Mouse (Mus musculus) embryonic facial prominence, embryonic 11.5 days (tissue): ENCODE data around the gene Rab4b. TPM values are rescaled to one million over a fixed set of nuclear protein-coding genes. Genes with fewer than 3 reads are reported as not detected.

Experiments
- ATAC-seq: fragments of 200-750 bp; cut with Nextera tagmentation; replicated peaks from 2 replicates; pipeline ENCODE4 v1.8.0; 2017; ENCODE audit warnings: low read depth; ENCODE audit not compliant: insufficient number of reproducible peaks, low FRiP score, low TSS enrichment
- DNase-seq: peaks from one replicate; pipeline ENCODE4 v3.0.0-alpha.2; 2015; ENCODE audit warnings: low spot score
- H3K27ac ChIP-seq: fragments of 300-500 bp; sonication (generic); replicated peaks from 2 replicates; pipeline ENCODE4 v1.5.1; 2014; ENCODE audit warnings: mild to moderate bottlenecking, low read depth, low read length, control low read depth
- H3K27me3 ChIP-seq: fragments of 300-500 bp; sonication (generic); 2 replicates; pipeline ENCODE4 v1.6.1; 2014; ENCODE audit warnings: mild to moderate bottlenecking, low read length, moderate library complexity, mixed read lengths; ENCODE audit not compliant: control insufficient read depth, insufficient read depth
- H3K36me3 ChIP-seq: fragments of 300-500 bp; sonication (generic); replicated peaks from 2 replicates; pipeline ENCODE4 v1.6.1; 2014; ENCODE audit warnings: low read depth, mild to moderate bottlenecking, low read length, moderate library complexity, mixed read lengths; ENCODE audit not compliant: control insufficient read depth, insufficient read depth
- H3K4me1 ChIP-seq: fragments of 300-500 bp; sonication (generic); 2 replicates; pipeline ENCODE4 v1.6.1; 2014; ENCODE audit warnings: low read length, mixed read lengths; ENCODE audit not compliant: control insufficient read depth, insufficient read depth
- H3K4me2 ChIP-seq: fragments of 300-500 bp; sonication (generic); 2 replicates; pipeline ENCODE4 v1.6.1; 2014; ENCODE audit warnings: low read depth, mild to moderate bottlenecking, control low read depth, low read length, moderate library complexity
- H3K4me3 ChIP-seq: fragments of 300-500 bp; sonication (generic); 2 replicates; pipeline ENCODE4 v1.5.1; 2014; ENCODE audit warnings: low read depth, low read length, control low read depth
- H3K9ac ChIP-seq: fragments of 300-500 bp; sonication (generic); replicated peaks from 2 replicates; pipeline ENCODE4 v1.6.1; 2014; ENCODE audit warnings: mild to moderate bottlenecking, control low read depth, low read length
- H3K9me3 ChIP-seq: fragments of 300-500 bp; sonication (generic); replicated peaks from 2 replicates; pipeline ENCODE4 v1.6.1; 2016; ENCODE audit warnings: mild to moderate bottlenecking, low read length, inconsistent platforms, mixed read lengths; ENCODE audit not compliant: control insufficient read depth
- WGBS: fragments of 180-500 bp; shearing (Covaris S2); extraction: QIAGEN DNeasy Blood & Tissue Kit; methylation state at CpG from one replicate; pipeline ENCODE4 v1.1.7; 2014; 5-methylcytosine and 5-hydroxymethylcytosine counted together
- polyA plus RNA-seq: library from polyadenylated mRNA; unstranded; fragments of >200 nt; fragmentation: Nextera tagmentation; extraction: Ambion mirVana; gene quantifications from 2 replicates; pipeline ENCODE4 v1.2.1, GENCODE M21; 2014

The Rab4b gene
- 49.3 and 51.3 TPM in 2 replicates for polyA plus RNA-seq

DNA sequence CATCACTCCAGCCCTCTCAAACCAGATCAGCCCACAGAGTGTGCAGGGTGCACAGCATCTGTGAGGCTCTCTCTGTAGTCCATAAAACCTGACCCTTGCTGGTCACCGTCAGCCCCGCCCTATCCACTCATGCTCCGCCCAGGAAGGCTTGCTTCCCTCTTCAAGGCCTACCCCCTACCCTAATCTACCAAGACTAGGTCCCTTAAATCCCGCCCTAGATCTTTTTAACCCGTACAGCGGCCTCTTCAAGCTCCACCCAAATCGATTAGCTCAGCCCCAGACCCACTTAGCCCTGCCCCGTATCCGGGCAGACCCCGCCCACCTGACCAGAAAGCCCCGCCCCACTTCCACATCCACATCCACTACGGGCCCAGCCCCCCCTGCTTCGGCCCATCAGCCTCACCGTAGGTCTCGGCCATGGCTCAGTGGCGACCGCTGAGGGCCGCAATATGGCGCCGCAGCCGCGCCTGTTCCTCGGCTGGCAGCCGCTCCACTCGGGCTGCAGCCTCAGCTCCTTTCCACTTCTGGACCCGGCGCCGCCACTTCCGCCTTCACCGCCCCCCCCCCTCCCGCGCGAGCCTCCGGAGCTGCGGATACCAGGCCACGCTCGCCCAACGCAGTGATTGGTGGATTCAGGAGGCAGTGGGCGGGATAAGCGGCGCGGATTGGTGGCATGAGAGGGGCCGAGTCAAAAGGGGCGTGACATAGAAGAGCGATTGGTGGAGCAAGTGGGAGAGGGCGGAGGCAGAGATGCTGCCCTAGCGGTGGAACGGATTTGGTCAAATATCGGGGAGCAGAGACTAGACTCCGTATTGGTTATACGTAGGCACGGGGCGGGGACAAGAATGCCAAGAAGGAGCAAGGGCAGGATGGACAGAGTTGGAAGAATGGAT, at the start of gene Rab4b:
Rab4b (minus strand) TSS at position 573 of the 893 bp plus-strand sequence.
- Histone ChIP-seq H3K4me1 (no peaks in the 10 kb centered on the region), H3K9ac (peak within 1 kb of the TSS; percentile 54), H3K4me3 (peak within 1 kb of the TSS; percentile 69), H3K9me3 (no peaks in the 10 kb centered on the region), H3K27me3 (no peaks in the 10 kb centered on the region), H3K36me3 (no peaks in the 10 kb centered on the region), H3K4me2 (peak within 1 kb of the TSS; percentile 36), H3K27ac (peak within 1 kb of the TSS; percentile 84)
- 1% methylated on average over 47 of the region's 53 CpGs for WGBS
- ATAC-seq, result peak; percentile 97
- peak; percentile 99 for DNase-seq

DNA sequence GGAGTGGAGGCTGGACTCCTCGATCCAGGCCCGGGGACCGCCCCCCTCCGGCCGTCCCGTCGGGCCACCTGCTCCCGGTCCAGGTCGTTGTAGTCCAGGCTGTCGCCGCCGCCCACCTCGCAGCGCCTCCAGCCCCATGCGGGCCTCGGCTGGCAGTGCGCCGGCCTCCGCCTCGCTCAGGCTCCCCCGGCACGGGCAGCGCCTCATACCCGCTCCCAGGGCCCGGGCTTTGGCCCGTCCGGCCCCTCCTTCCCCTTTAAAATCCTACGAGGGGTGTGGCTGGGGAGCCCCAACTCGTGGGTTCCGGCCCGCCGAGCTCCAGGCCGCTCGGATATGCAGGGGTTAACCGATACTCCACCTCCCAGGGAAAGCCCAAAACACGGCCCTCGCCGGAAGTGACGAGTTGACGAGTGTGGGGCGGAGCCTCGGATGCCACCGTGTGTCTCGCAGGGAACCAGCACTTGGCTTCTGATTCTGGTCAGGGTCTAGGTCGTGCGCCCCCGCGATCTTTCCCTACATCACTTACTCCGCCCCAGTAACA, 49.7 kb upstream of the Rab4b start, which contains the start of gene Itpkc:
Itpkc (minus strand) TSS at position 381 of the 541 bp plus-strand sequence.
- Histone ChIP-seq H3K36me3 (no peaks in the 10 kb centered on the region), H3K4me1 (peaks cover 2% of the 10 kb centered on the region), H3K9me3 (no peaks in the 10 kb centered on the region), H3K4me2 (peak within 1 kb of the TSS; percentile 86), H3K27ac (peak within 1 kb of the TSS; percentile 67), H3K4me3 (peak within 1 kb of the TSS; percentile 81), H3K9ac (peak within 1 kb of the TSS; percentile 85), H3K27me3 (no peaks in the 10 kb centered on the region)
- under 1% methylated on average over 39 of the region's 49 CpGs for WGBS
- ATAC-seq, result peak; percentile 71
- peak; percentile 98 for DNase-seq

DNA sequence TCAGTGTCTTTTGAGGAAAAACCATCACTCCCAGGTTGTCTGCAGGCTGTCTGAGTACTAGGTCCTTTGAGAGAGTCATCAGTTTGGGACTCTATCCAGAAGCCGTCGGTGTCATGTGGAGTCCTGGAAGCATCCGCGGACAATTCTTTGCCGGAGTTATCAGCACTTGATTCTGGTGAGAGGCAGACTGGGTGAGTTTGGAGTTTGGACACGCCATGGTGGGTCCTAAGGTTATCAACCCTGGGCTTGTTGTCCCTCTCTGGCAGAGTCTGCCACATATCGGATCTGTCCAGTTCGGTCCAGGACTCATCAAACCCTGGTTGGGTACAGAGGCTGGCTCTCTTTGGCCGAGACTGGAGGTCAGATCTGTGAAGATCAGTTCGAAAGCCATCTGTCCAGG, 49.0 kb upstream of the Rab4b start:
- no peaks in the 10 kb centered on the region for H3K36me3 ChIP-seq
- H3K4me1 ChIP-seq, result peaks cover 2% of the 10 kb centered on the region
- H3K27me3 ChIP-seq, result no peaks in the 10 kb centered on the region

DNA sequence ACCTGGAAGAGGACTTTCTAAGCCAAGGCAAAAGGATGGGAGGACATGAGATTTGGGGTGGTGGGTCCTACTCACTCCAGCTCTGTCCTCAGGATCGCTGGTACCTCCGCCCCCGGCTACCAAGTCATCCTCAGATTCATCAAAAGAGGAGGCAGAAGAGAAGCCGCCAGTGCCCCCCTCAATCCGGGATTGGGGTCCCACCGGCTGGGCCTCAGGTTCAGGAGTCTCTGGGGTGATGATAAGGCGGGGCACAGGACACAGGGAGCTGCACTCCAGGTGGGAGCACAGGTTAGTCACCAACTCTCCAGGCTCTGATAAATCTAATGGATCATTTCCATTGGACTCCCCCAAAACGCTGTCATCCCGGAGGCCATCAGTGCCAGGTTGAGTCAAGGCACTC, 48.6 kb upstream of the Rab4b start:
- WGBS, result 32% methylated on average over 9 of the region's 9 CpGs
- Histone ChIP-seq H3K4me1 (peaks cover 2% of the 10 kb centered on the region), H3K27ac (no peak overlapping the region)

More for the DNA sequence above, 49.0 kb upstream of the Rab4b start:
- WGBS, result 1% methylated on average over 10 of the region's 10 CpGs
- DNase-seq, result no peak
- ATAC-seq, result no peak
- H3K27ac ChIP-seq, result no peak overlapping the region
- peak overlapping the region; percentile 86 for H3K4me2 ChIP-seq
- peak overlapping the region; percentile 85 for H3K9ac ChIP-seq
- H3K4me3 ChIP-seq, result peak overlapping the region; percentile 81
- no peaks in the 10 kb centered on the region for H3K9me3 ChIP-seq

DNA sequence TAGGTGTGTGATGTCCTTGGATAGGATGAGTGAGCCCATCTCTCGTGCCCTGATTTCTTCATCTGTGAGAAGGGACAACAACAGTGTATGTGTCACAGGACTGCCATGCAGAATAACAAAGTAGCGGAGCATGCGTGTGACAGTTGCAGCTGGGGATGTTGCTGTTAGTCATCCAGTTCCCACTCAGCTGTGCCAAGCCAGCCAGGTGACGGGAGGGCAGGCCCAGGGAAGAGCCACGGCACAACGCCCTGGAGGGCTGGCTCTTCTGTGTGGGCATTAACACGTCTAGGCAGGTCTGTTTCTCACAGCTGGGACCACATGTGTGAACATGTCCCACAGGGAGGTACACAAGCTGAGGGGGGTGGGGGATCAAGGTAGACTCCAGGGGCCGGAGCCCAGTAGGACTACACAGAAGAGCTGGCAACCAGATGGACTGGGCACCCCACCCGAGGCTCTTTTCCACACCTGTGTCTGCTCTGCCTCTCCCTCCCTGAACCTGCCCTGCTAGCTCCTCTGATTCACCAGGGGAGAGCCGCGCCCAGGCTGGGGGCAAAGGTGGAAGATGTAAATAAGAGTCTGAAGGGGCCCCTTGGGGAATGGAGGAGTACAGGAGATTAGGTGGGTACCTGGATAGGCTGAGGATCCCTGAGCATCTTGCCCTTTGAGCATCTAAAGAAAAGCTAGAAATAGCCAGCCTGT, 46.3 kb upstream of the Rab4b start:
- Histone ChIP-seq H3K9me3 (no peaks in the 10 kb centered on the region), H3K9ac (peak overlapping the region; percentile 5; the same call in 1 of the 2 replicates), H3K27me3 (no peaks in the 10 kb centered on the region), H3K27ac (no peak overlapping the region), H3K4me3 (no peak overlapping the region), H3K4me2 (no peak overlapping the region), H3K4me1 (peaks cover 2% of the 10 kb centered on the region), H3K36me3 (no peaks in the 10 kb centered on the region)
- ATAC-seq, result no peak
- no peak for DNase-seq
- WGBS, result 81% methylated on average over 11 of the region's 11 CpGs

More for the DNA sequence above, 48.6 kb upstream of the Rab4b start:
- DNase-seq, result no peak
- H3K4me3 ChIP-seq, result peak overlapping the region; percentile 81
- peak overlapping the region; percentile 85 for H3K9ac ChIP-seq
- H3K27me3 ChIP-seq, result no peaks in the 10 kb centered on the region
- H3K4me2 ChIP-seq, result peak overlapping the region; percentile 86
- H3K9me3 ChIP-seq, result no peaks in the 10 kb centered on the region
- ATAC-seq, result no peak
- H3K36me3 ChIP-seq, result no peaks in the 10 kb centered on the region

DNA sequence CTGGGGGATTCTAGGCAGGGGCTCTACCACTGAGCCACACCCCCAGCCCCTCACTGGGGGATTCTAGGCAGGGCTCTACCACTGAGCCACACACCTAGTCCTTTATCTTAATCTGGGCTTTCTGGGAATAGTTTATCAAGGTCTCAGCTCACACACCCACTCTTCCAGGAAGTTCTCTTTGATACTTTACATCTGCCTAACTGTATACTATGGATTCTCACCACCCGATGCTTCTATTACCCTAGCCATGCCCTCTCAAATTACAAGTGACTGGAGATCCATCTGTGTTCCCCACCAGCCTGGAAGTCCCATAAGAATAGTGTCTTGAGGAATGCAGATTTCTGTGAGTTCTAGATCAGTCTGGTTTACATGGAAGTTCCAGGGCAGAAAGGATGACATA, 43.8 kb upstream of the Rab4b start:
- no peaks in the 10 kb centered on the region for H3K36me3 ChIP-seq
- H3K4me3 ChIP-seq, result no peak overlapping the region
- no peak overlapping the region for H3K4me2 ChIP-seq
- DNase-seq, result no peak
- H3K27ac ChIP-seq, result no peak overlapping the region
- H3K27me3 ChIP-seq, result no peaks in the 10 kb centered on the region
- peaks cover 2% of the 10 kb centered on the region for H3K4me1 ChIP-seq
- H3K9me3 ChIP-seq, result no peaks in the 10 kb centered on the region
- no peak for ATAC-seq
- WGBS, result 56% methylated on average over 1 of the region's 1 CpGs
- H3K9ac ChIP-seq, result no peak overlapping the region

- Histone ChIP-seq H3K27ac (no peak overlapping the region), H3K27me3 (no peaks in the 10 kb centered on the region), H3K36me3 (no peaks in the 10 kb centered on the region), H3K4me1 (no peaks in the 10 kb centered on the region; the same call in 1 of the 2 replicates), H3K9me3 (no peaks in the 10 kb centered on the region), H3K4me2 (no peak overlapping the region), H3K4me3 (no peak overlapping the region), H3K9ac (no peak overlapping the region)
- no peak for DNase-seq
- ATAC-seq, result no peak
- WGBS, result 81% methylated on average over 6 of the region's 6 CpGs
Measured at GRCm38 (mm10) chr7:27221939-27222338, 43.2 kb upstream of the Rab4b start.
